Comparison of ENCODE assay signal across 20 mouse cellular contexts in genomic region chr8:118517071-118517470, GRCm38 (mm10).
DNase-seq lines count a peak whose midpoint lies in the region; ATAC-seq lines count a peak whose summit lies in the region.
"Had no signal": no experiment of that assay in that cellular context is flagged by ENCODE, and none has a peak within 500 bp of the region (broad histone marks: within the 10 kb centered on the region; RNA-seq: fewer than 3 reads in every experiment).

No protein-coding gene starts in this region.

- H3K4me1 ChIP-seq in hindbrain, embryonic 16.5 days (ENCODE audit: control insufficient read depth, insufficient read depth, low read depth, low read length), result peaks cover 18% of the 10 kb centered on the region
- peaks cover 29% of the 10 kb centered on the region for H3K4me1 ChIP-seq in hindbrain, embryonic 13.5 days (replicated peaks)
- peaks cover 29% of the 10 kb centered on the region for H3K4me1 ChIP-seq in brown adipose tissue, adult 24 weeks (ENCODE audit: control insufficient read depth, insufficient read depth, insufficient read length, low read length)
- H3K4me1 ChIP-seq: liver, embryonic 12.5 days had no signal

- H3K4me2 ChIP-seq in hindbrain, embryonic 16.5 days (ENCODE audit: low read length), result no peak overlapping the region
- no peak overlapping the region for H3K4me2 ChIP-seq in hindbrain, embryonic 13.5 days
- H3K4me2 ChIP-seq: heart, embryonic 13.5 days; liver, embryonic 12.5 days; lung, embryonic 14.5 days; midbrain, embryonic 11.5 days; stomach, embryonic 15.5 days had no signal

- ATAC-seq in hindbrain, embryonic 16.5 days, result peak; percentile 40; the same call in 1 of the 2 replicates
- ATAC-seq in hindbrain, embryonic 13.5 days (ENCODE audit: low FRiP score), result no peak; the same call in 1 of the 2 replicates
- no peak for ATAC-seq in megakaryocyte, adult 5-6 weeks (ENCODE audit: poor library complexity, severe bottlenecking)
- ATAC-seq: liver, embryonic 12.5 days had no signal

- no peaks in the 10 kb centered on the region for H3K9me3 ChIP-seq in hindbrain, embryonic 16.5 days (ENCODE audit: control insufficient read depth, low read length)
- no peaks in the 10 kb centered on the region for H3K9me3 ChIP-seq in hindbrain, embryonic 13.5 days
- H3K9me3 ChIP-seq: heart, embryonic 13.5 days; stomach, embryonic 15.5 days had no signal

- no peak overlapping the region for H3K27ac ChIP-seq in hindbrain, embryonic 16.5 days (ENCODE audit: low read depth, low read length)
- H3K27ac ChIP-seq in hindbrain, embryonic 13.5 days, result no peak overlapping the region
- H3K27ac ChIP-seq in brown adipose tissue, adult 24 weeks (replicated peaks; ENCODE audit: low read depth, low read length), result 0 out of 2 replicates have a peak overlapping the region, but pooled peaks have one; percentile 43
- H3K27ac ChIP-seq: heart, embryonic 13.5 days; liver, embryonic 12.5 days had no signal

- peak; percentile 24 for DNase-seq in ZHBTc4 (ENCODE audit: low read depth, low spot score)
- peak; percentile 43 to 63 for DNase-seq in cerebellum, postnatal 25 days
- DNase-seq in frontal cortex, postnatal 25 days (ENCODE audit: low spot score in 2 of 2), result no peak
- DNase-seq in T-cell, adult 2 months (ENCODE audit: low spot score), result no peak
- DNase-seq: adrenal gland, postnatal 25 days; heart, postnatal 36 days; kidney, adult 8-10 months; kidney, postnatal 25 days; lung, embryonic 14.5 days; lung, postnatal 4 days had no signal

- no peak overlapping the region for H3K9ac ChIP-seq in hindbrain, embryonic 16.5 days (ENCODE audit: low read depth, low read length)
- H3K9ac ChIP-seq in hindbrain, embryonic 13.5 days, result no peak overlapping the region
- H3K9ac ChIP-seq: heart, embryonic 13.5 days; liver, embryonic 12.5 days; lung, embryonic 14.5 days; stomach, embryonic 15.5 days had no signal

- WGBS in hindbrain, embryonic 16.5 days, result 41% methylated on average over 4 of the region's 4 CpGs
- 45% methylated on average over 4 of the region's 4 CpGs for WGBS in hindbrain, embryonic 13.5 days

- no peak overlapping the region for H3K4me3 ChIP-seq in hindbrain, embryonic 16.5 days (ENCODE audit: low read length)
- no peak overlapping the region for H3K4me3 ChIP-seq in hindbrain, embryonic 13.5 days
- H3K4me3 ChIP-seq in brown adipose tissue, adult 24 weeks (ENCODE audit: insufficient read depth, low read depth, low read length), result no peak overlapping the region
- H3K4me3 ChIP-seq: erythroblast, embryonic 14.5 days; heart, embryonic 13.5 days; liver, embryonic 12.5 days; myocyte; stomach, embryonic 15.5 days had no signal

- H3K36me3 ChIP-seq in hindbrain, embryonic 16.5 days (ENCODE audit: control insufficient read depth, insufficient read depth, low read length), result no peaks in the 10 kb centered on the region
- no peaks in the 10 kb centered on the region for H3K36me3 ChIP-seq in hindbrain, embryonic 13.5 days
- H3K36me3 ChIP-seq: heart, embryonic 13.5 days; liver, embryonic 12.5 days; stomach, embryonic 15.5 days had no signal

- no peaks in the 10 kb centered on the region for H3K27me3 ChIP-seq in hindbrain, embryonic 16.5 days (replicated peaks; ENCODE audit: control insufficient read depth, insufficient read depth, low read length)
- H3K27me3 ChIP-seq in hindbrain, embryonic 13.5 days, result no peaks in the 10 kb centered on the region
- H3K27me3 ChIP-seq: heart, embryonic 13.5 days; liver, embryonic 12.5 days; stomach, embryonic 15.5 days had no signal

Comparison
In these comparisons a context has a peak if more than half of its experiments do, and no peak if none do; other contexts are left out.
1. DNase-seq: peak in ZHBTc4 (single experiment) and cerebellum, postnatal 25 days (2 of 2); none in frontal cortex, postnatal 25 days (0 of 2) and T-cell, adult 2 months (single experiment).